Mouse (Mus musculus): Measurements from ENCODE around the gene AU040320. TPM values are rescaled to one million over a fixed set of nuclear protein-coding genes. Genes with fewer than 3 reads are reported as not detected.

AU040320 gene
- total RNA-seq (2021) = 10 to 100 TPM; 23.5 TPM
- long read RNA-seq, experiment 1, full-length matches to known transcripts = 4 of 10 reads
- long read RNA-seq, experiment 1, partial matches to known transcripts = 2 of 10 reads
- long read RNA-seq, experiment 1, other reads (novel, unspliced or antisense) = 4 of 10 reads
- long read RNA-seq, experiment 2, full-length matches to known transcripts = 8 of 16 reads
- long read RNA-seq, experiment 2, partial matches to known transcripts = 3 of 16 reads
- long read RNA-seq, experiment 2, other reads (novel, unspliced or antisense) = 5 of 16 reads

- intact Hi-C loops (cut with DNase I) = no loop called here
- peak; percentile 95 for DNase-seq
Measured at GRCm38 (mm10) chr4:126753268-126754230, at the start of gene AU040320, which contains the start of gene Ncdn. AU040320 (plus strand) TSS chr4:126753544. Ncdn (minus strand) TSS chr4:126753438.

GRCm38 (mm10) chr4:126706630-126707438 is 46.5 kb upstream of the AU040320 start:
- DNase-seq = no peak
- intact Hi-C loops (cut with DNase I) = no loop called here

DNA sequence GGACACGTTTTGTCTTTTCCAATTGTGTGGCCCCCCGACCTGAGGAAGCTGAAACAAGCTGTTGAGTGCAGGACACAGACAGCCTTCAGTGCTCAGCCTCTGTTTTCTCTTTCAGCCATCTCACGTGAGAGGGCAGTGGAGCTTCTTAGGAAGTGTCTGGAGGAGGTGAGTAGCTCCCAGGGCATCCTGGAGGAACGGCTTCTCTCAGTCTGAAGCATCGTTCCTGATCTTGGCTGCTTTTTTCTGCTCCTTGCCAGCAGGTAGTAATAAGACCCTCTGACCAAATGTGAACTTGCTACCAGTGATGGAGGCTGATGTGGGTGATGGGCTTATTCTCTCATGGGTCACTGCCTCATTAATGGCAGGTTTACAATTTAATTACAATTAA is 45.9 kb upstream of the AU040320 start:
- intact Hi-C loops (cut with DNase I) = no loop called here
- no peak for DNase-seq

- intact Hi-C loops (cut with DNase I) = no loop called here
Measured at GRCm38 (mm10) chr4:126732111-126732510, 21.2 kb upstream of the AU040320 start.

DNA sequence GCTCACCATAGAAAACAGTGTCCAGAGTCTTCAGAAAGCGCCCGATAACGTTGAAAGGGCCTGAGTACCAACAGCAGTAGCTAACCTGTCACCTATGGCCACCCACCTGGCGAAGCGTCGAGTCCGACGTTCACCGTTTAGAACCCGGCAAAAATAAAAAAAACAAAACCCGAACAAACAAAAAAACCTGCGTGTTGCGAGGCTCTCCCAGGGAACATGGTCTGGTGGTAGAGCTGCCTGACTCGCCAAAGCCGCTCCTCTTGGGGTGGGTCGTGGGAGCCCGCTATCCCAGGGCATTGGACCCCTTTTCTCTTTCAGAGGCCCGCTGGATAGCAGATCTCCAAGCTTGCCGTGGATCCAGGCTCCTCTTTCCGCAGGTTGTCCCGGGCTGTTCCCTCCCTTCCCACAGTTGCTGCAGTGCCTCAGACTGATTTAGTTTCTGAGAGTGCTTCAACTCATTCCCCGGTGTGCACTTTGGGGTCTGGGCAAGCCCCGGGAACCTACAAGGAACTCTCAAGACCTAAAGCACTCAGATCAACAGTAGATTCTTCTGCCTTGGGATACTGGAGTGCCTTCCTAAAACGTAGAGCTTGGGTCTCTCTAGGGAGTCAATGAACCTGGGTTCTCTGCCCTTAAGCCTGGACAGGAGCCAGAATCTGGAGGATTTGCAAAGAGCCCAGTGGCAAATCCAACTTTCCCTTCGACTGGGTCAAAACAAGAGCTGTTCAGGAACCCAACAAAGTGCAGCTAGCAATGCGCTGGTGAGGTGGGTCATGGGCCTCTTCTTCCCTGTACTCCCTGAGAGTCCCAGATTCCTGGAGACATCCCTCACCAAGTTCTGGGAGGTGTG is 20.6 kb upstream of the AU040320 start:
- intact Hi-C loops (cut with DNase I) = no loop called here
- DNase-seq = no peak

More at GRCm38 (mm10) chr4:126732111-126732510, 21.2 kb upstream of the AU040320 start:
- DNase-seq = no peak

DNA sequence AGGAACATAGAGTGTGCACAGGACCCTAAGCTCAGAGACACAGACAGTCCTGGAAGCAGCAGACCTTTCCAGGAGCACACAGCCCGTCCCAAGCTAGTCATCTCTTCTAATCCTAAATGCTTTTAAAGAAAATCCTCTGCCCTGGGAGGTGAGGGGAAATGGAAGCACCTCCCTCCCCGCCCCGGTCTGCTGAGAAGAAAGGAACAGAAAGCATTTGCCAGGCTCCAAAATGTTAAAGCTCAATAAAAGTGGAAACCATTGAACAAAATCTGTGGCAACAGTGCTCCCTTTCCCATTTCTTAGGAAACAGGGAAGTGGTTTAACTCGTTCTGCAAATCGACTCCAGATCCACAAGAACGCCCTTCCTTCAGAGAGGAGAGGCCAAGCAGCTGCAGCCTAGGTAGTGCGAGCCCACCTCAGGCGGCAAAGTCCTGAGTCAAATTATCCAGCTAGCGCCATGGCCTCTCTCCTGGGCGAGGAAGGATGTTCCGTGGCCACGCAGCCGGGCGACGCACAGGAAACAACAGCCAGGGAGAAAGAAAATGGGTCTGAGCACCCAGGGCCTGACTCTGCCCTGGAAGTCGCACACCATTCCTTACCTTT is 19.2 kb upstream of the AU040320 start:
- DNase-seq = no peak
- intact Hi-C loops (cut with DNase I) = no loop called here

GRCm38 (mm10) chr4:126734700-126735381 is 18.5 kb upstream of the AU040320 start:
- DNase-seq = no peak
- intact Hi-C loops (cut with DNase I) = no loop called here

GRCm38 (mm10) chr4:126735382-126736000 is 17.9 kb upstream of the AU040320 start:
- intact Hi-C loops (cut with DNase I) = no loop called here
- DNase-seq = no peak

- no peak for DNase-seq
- intact Hi-C loops (cut with DNase I) = no loop called here
Measured at GRCm38 (mm10) chr4:126736001-126736414, 17.3 kb upstream of the AU040320 start, which contains the start of gene Tfap2e. Tfap2e (minus strand) TSS chr4:126736240.

DNA sequence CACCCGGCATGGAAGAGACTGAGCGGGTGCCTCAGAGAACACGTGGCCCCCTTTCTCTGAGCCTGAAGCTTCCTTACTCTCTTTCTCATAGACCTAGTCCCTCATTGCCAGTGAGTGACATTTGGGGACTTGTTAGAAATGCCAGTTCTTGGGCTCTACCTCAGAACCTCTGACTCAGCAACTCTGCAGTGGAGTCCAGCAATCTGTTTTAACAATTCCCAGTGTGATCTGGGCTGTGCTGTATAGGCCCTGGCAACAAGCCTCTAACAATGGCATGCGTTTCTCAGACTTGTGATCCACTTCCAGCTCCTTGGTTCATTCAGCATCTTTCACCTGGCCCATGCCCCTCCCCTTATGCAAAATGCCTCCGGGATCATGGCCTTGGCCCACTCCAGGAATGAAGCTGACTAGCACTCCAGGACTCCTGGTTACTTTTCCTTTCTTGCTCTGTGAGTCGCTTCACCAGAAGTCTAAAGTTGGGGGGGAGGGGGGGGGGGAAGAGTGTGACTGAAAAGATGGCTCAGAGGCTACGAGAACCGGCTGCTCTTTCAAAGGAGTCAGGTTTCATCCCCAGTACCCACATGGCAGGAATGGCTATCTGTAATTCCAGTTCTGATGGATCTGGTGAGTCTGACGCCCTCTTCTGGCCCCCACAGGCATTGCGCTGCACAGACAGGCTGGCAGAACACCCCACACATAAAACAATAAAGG is 13.2 kb upstream of the AU040320 start:
- no peak for DNase-seq
- intact Hi-C loops (cut with DNase I) = loop anchor here (2.0 to 5.0 kb wide), 4 partner anchors 63 to 188 kb away; partner anchors contain the start of gene Psmb2

GRCm38 (mm10) chr4:126741448-126741847 is 11.9 kb upstream of the AU040320 start:
- intact Hi-C loops (cut with DNase I) = loop anchor here (2.0 to 5.0 kb wide), 4 partner anchors 64 to 189 kb away; partner anchors contain the start of gene Psmb2
- DNase-seq = peak; percentile 67 to 68

- intact Hi-C loops (cut with DNase I) = loop anchor here (5.0 kb wide), 2 partner anchors 66 to 191 kb away; partner anchors contain the start of gene Psmb2
- no peak for DNase-seq
Measured at GRCm38 (mm10) chr4:126742976-126743375, 10.4 kb upstream of the AU040320 start.

- intact Hi-C loops (cut with DNase I) = loop anchor here (5.0 kb wide), 2 partner anchors 66 to 191 kb away; partner anchors contain the start of gene Psmb2
- DNase-seq = no peak
Measured at GRCm38 (mm10) chr4:126743713-126744112, 9.6 kb upstream of the AU040320 start.

DNA sequence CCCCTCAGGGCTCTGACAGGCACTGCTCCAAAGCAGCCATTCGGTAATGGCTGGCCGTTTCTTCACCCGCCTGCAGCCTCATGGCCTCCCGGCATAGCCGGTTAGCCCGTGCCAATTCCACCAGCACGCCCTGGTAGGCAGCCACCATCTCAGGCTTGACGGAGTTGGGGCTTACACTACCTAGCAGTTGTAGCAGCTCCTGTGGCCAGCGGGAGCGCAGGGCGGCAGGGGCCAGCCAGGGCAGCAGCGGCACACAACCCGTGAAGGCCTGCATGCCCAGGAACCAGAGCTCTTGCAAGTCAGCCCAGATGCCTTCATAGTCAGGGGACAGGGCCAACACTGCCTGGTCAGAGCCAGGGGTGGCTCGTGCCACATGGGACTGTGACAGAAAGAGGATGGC is 8.5 kb upstream of the AU040320 start:
- intact Hi-C loops (cut with DNase I) = loop anchor here (5.0 kb wide), 3 partner anchors 68 to 193 kb away; partner anchors contain the start of gene Psmb2
- DNase-seq = no peak

DNA sequence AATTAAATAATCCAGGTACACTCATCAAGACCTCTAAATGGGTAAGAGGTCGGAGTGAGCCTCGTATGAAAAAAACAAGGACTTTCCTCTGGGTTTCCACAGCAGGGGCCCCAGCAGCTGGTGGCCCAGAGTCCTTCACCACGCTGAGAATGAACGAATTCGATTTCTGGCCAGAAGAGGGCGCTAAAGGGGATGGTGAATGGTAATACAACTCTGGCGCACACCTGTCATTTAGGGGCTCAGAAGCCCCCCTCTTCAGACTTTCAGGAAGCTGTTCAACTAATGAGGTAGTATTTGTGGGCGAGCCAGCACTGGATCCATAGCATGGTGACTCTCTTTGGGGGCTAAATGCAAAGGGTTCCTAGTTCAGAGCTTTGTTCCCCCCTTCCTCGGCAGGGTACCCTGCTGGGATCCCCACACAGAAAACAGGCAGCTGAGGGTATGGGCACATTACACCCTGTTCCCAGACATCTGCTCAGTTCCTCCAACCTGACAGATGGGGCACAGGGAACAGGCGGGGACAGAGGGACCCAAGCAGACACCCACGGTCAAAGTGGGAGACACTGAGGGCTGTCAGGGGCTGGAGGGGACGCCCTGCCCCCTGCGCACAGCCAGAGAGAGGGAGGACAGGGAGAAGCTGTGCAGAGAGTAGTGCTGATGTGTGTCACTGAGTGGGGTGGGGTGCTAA is 7.7 kb upstream of the AU040320 start:
- peak in 1 of 2 experiments; percentile 38 for DNase-seq
- intact Hi-C loops (cut with DNase I) = loop anchor here (5.0 kb wide), 1 partner anchor 97 kb away; no protein-coding TSS in a partner anchor

GRCm38 (mm10) chr4:126746194-126746840 is 7.0 kb upstream of the AU040320 start:
- intact Hi-C loops (cut with DNase I) = loop anchor here (5.0 kb wide), 1 partner anchor 96 kb away; no protein-coding TSS in a partner anchor
- no peak for DNase-seq

Data from gastrocnemius, postnatal 36 days (tissue).